Mouse (Mus musculus): Measurements from ENCODE around the gene Ccdc116.

Ccdc116 gene

DNA sequence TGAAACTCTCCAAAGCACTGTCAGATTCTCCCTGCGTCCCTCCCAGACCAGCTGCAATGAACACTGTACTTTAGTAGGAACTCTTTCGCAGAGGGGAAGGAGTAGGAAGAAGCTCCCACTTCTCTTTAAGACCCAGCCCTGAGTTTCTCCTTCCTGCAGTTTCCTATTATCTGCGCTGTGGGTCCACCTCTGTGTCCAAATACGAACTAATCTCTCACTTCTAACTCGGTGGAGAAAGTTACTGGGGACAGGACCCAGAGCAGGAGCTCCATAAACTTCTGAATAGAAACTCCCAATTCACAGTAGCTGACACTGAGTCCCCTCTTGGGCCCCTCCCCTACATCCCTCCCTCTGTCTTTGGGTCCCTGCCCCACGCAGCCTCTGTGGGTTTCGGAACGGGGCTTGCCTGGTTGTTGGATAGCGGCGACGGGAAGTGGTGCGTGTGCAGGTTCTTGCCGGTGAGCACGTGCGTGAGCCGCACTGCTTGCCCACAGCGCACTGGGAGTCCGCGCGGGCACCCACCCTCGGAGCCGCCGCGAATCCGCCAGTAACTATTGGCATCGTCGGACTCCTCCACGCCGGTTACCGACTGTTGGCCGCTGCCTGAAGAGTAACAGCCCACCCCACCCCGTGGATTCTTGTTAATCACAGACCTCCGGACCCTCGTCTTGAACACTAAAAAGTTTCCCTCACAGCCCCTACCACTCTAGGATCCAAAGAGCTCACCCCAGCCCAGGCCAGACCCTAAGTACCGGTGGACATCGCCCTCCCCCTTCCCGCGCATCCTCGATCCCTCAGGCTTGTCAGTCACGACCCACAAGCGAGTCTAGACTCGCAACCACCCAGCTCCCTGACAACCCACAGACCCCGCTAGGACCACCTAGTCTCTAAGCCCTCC, 15.6 kb downstream of the Ccdc116 start:
- DNase-seq (ENCODE audit: low read depth, low spot score) = no peak

DNA sequence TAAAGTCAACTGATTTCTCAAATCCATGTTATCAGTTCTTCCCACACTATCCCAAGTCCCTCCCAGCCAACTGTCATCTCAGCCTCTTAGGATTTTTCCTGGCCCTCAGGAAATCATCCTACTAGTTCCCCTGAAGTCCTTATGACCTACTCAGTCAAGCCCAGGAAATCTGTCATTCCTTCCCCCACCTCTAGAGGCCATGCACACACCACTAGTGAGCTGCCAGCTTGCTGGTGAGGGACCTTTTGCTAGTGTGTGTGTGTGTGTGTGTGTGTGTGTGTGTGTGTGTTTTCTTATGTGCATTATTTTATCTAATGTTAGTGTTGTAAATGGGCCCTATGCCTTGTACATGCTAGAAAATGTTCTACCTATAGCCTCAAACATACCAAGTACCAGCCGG, 19.7 kb downstream of the Ccdc116 start:
- DNase-seq (ENCODE audit: low read depth, low spot score) = peak; percentile 84

DNA sequence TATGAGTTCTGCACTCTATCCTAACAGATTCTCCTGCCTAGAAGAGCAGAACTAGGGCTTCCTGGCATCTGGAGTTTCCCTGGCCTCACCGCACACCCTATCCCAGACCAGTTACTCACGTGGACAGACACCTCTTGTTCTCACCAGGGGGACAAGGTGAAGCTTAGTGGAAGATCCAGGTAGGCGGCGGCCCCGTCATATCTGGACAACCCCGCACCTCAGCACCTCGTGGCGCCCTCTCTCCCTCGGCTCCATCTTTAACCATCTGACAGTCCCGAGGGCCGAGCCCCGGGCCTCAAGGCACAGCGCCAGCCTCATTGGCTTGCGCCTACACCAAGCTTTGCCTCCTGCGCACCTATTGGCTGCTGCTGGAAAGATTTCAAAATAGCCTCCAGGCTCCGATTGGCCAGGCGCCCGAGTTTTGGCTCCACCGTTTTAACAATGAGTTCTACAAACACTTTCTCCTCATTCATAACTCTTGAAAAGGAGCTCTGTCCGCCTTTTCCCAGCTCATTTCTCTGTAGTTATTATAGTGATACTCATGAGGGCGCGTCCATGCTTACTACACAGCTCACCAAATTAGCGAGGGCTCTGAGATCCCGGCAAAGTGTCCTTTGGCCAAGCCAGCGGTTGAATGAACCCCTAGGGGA, 22.0 kb downstream of the Ccdc116 start, which contains the start of gene 2610318N02Rik:
2610318N02Rik (minus strand) TSS at position 297 of the 650 bp plus-strand sequence.
- DNase-seq (ENCODE audit: low read depth, low spot score) = peak; percentile 78

DNA sequence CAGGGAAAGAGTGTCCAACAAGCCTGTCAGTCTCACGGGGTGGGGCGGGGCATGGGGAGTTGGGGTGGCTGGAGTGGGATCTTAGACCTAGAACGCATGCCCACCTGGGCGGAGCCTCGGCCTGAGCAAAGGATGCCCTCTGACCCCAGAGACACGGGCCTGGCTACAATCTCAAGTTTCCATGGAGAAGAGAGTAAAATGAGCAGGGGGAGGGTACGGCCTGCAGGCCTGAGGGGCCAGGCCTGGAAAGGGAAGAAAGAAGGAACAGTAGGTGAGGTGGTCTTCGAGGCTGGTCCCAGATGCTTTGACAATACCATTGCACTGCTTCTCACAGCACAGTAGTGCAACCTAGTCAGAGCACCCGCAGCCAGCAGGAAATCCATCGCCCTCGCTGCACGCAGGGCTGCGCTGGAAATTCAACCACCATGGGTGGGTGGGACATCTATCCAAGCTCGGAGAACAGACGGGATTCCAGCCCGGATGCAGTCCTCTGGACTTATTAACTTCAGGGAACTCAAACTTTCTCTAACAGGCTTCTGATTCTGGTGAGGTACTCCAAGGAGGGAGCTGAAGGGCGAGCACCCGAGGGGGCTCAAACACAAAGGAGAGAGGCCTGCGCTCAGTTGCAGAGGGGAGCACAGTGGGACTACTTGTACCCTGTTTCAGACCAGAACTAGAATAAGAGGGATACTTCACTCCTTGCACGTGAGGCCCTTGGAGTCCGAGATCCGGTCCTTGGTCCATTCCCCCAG, 22.7 kb downstream of the Ccdc116 start:
- DNase-seq (ENCODE audit: low read depth, low spot score) = no peak

DNA sequence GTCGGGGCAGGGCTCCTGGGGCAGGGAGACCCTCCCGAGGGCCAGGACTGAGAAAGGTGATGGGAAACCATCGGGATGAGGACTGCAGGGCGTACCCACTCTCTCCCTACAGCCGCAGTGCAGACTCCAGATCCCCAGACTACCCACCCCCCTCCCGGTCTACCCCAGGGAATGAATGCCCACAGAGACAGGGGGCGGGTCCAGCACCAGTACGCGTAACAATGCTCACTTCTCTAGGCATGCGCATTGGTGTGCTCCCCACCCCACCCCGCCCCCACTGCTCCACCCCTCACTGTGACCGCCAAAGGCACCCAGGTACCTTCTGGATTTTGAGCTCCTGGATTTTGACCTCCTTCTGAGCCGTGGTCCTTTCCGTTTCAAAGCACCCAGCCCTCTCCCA, 25.5 kb downstream of the Ccdc116 start:
- DNase-seq (ENCODE audit: low read depth, low spot score) = no peak

DNA sequence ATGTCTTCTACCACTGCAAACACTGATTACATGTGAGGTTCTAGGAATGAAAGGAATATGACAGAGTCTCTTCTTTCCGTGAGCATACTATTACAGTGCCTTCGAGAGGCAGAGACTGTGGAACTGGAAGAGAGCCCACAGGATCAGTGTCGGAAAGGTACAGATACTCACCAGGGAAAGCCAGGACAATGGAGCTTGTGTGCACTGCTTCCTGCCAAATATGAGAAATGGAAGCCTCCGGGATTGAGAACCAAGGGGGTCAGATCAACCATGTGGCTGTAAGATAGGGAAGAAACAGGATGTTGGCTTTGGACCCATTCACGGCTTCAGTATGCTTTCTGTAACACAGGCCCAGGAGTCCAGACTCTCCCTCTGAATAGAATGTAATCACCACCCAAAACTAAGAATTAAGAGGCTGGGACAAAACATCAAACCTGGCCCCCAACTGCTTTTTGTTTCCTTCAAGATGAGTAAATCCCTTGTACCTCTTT, 29.7 kb downstream of the Ccdc116 start:
- no peak for DNase-seq (ENCODE audit: low read depth, low spot score)

DNA sequence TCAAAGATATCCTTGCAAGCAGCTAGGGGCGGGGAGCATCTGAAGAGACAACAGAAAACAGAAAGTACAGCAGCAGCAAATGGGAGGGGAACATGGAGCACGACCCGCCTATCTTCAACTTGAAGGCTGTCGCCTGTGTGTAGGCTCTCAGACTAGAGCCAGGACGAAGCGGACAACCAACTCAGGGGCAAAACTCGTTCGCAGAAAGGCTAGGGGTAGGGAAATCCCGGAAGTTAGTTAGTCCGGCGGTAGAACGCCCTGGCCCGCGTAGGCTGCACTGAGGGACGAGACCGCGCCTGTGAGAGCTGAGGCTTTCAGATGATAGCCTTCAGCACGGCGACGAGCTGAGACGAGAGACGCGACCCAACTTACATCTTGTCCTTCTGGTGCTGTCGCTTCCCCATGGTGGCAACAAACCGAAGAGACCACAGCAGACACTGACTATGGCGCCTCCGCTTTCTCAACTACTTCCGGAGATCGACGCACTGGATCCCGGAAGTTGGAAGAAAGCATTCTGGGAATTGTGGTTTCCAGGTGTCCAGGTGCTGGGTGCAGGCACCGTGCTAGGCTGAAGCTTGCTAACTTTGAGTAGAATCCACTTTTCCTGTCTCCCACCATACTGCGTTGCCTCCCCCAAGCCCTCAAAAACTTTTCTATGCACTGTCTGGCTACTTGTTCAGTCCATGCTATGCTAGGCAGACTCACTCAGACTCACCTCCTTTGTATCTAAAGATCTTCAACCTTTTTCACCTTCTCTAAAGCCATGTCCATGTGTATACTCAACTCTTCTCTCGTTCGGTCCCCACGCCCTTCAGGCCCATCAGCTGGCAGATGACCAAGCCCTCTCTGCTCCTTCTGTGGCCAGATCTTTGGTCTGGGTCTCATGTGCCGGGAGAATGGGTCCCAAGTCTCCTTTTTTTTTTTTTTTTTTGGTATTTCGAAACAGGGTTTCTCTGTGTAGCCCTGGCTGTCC, 36.0 kb downstream of the Ccdc116 start, which contains the start of gene Ppil2:
Ppil2 (minus strand) TSS at position 487 of the 973 bp plus-strand sequence.
- peak; percentile 91 for DNase-seq (ENCODE audit: low read depth, low spot score)

DNA sequence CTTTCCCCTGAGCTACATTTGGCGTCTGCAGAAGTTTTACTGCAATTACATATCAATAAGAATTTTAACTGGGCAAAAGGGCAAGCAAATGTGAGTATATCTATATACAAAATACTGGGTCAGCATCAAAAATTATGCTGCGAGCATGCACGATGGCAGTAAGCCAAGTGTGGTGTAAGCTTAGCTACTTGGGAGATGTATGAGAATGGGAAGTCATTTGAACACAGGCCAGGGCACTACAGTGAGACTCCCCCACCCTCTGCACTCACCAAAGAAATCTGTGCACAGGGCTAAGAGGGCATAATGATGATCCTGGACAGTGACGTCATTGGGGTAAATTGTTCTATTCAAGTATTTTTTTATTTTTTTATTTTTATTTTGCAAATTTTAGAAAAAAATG, 42.4 kb downstream of the Ccdc116 start:
- DNase-seq (ENCODE audit: low read depth, low spot score) = no peak

DNA sequence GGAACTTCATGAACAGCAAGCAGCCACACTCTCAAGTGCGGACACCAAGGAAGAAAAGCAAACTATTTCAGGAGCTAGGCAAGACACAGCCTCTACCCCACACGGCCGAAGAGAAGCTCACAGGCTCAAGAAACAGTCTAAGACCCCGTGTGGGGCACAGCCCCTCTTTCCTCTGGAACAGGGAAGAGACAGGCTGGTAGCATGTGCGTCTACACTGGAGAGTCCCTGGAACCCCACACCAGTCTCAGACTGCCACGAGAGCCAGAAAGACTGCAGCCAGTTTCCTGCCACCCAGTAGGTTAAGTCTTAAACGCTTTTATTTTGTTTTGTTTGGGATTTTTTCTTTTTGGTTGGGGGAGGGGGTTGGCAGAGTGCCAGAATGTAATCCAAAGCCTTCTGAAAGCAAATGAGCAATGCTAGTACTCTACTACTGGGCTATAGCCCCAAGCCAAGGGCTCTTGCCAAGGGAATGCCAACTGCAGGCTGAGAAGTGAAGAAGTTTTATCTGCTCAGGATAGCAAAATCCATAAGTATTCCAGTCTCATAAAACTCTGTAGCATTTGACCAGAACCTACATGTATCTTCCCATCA, 44.3 kb downstream of the Ccdc116 start:
- peak; percentile 66 for DNase-seq (ENCODE audit: low read depth, low spot score)

DNA sequence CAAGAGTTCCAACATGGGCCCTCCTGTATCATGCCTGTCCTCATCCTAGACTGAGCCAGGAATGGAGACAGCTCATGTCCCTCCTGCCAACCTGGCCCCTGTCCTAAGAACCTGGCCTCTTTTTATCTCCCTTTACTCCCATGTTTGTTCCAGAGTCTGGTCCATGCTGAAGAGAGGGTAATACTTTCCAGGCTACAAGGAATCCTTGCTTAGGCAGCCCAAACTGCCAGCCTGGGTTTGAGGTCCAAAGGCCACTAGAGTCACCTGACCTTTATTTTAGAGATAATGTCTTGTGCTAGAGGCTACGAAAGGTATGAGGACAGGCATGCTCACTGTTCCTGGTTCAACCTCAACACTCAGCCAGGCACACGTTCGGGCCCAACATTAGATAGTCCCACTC, 50.1 kb downstream of the Ccdc116 start:
- no peak for DNase-seq (ENCODE audit: low read depth, low spot score)
